Mouse (Mus musculus) heart, embryonic 13.5 days (tissue): ENCODE data around the gene Rbp1. TPM values are rescaled to one million over a fixed set of nuclear protein-coding genes. Genes with fewer than 3 reads are reported as not detected.

ENCODE experiments used
- ATAC-seq: fragments of 200-750 bp; cut with Nextera tagmentation; 2 replicates; pipeline ENCODE4 v1.8.0; 2017; ENCODE audit warnings: moderate TSS enrichment; ENCODE audit not compliant: insufficient number of reproducible peaks, low FRiP score, low TSS enrichment; ENCODE audit errors: extremely low read depth
- H3K27ac ChIP-seq: fragments of 300-500 bp; sonication (generic); replicated peaks from 2 replicates; pipeline ENCODE4 v1.5.1; 2015; ENCODE audit warnings: moderate library complexity, mild to moderate bottlenecking, inconsistent platforms
- H3K27me3 ChIP-seq: fragments of 300-500 bp; sonication (generic); replicated peaks from 2 replicates; pipeline ENCODE4 v1.6.1; 2015; ENCODE audit warnings: mild to moderate bottlenecking, inconsistent platforms
- H3K36me3 ChIP-seq: fragments of 300-500 bp; sonication (generic); 2 replicates; pipeline ENCODE4 v1.6.1; 2015; ENCODE audit warnings: mild to moderate bottlenecking, inconsistent platforms
- H3K4me1 ChIP-seq: fragments of 300-500 bp; sonication (generic); 2 replicates; pipeline ENCODE4 v1.6.1; 2015; ENCODE audit warnings: inconsistent platforms
- H3K4me2 ChIP-seq: fragments of 300-500 bp; sonication (generic); 2 replicates; pipeline ENCODE4 v1.6.1; 2015; ENCODE audit warnings: inconsistent platforms, mild to moderate bottlenecking, moderate library complexity
- H3K4me3 ChIP-seq: fragments of 300-500 bp; sonication (generic); 2 replicates; pipeline ENCODE4 v1.5.1; 2015; ENCODE audit warnings: moderate library complexity, mild to moderate bottlenecking, inconsistent platforms
- H3K9ac ChIP-seq: fragments of 300-500 bp; sonication (generic); 2 replicates; pipeline ENCODE4 v1.6.1; 2015; ENCODE audit warnings: inconsistent platforms, mild to moderate bottlenecking, moderate library complexity
- H3K9me3 ChIP-seq: fragments of 300-500 bp; sonication (generic); 2 replicates; pipeline ENCODE4 v1.6.1; 2016; ENCODE audit warnings: inconsistent platforms
- WGBS: fragments of 180-500 bp; shearing (Covaris S2); methylation state at CpG from one replicate; pipeline ENCODE4 v1.1.7; 2015; ENCODE audit warnings: mixed read lengths; 5-methylcytosine and 5-hydroxymethylcytosine counted together
- polyA plus RNA-seq: library from polyadenylated mRNA; unstranded; fragments of >200 nt; fragmentation: Nextera tagmentation; extraction: Ambion mirVana; gene quantifications from 2 replicates; pipeline ENCODE4 v1.2.1, GENCODE M21; 2015

Rbp1 gene
- polyA plus RNA-seq, 1 experiment from 2014 or later, result 70.9 TPM

DNA sequence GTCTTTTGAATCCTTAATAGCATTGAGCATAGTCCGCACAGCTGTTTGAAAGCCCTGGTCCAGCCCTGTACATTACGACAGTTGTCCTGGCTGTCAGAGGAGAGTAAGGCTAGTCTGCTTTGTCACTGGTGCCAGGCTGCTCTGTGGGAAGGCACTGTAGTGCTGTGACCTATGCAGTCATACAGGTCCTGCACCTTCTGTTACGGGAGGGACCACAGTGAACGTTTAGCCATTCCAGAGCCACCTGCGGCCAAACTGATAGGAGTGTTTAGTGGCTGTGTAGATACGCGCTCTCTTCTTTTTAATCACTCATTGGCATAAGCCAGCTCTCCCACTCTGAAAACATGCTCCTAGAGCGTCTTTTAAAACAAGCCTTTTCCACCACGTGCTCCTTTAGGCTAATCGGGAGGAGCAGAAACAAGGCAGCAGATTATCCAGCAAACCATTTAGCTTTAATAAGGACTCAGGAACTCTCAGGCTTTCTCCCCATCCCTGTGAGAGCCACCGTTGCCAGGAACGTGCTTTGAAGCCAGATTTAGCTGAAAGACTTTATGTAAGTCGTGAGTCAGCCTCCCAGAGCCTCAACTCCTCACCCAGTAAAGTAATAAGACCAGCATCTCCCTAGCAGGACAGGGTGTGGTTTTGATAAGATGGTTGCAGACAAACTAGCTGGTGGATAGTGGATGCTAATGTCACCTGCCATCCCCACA, 22.4 kb upstream of the Rbp1 start:
- Histone ChIP-seq H3K4me3 (no peak overlapping the region), H3K9me3 (no peaks in the 10 kb centered on the region), H3K36me3 (no peaks in the 10 kb centered on the region), H3K27me3 (no peaks in the 10 kb centered on the region), H3K9ac (no peak overlapping the region), H3K4me1 (no peaks in the 10 kb centered on the region), H3K27ac (no peak overlapping the region), H3K4me2 (no peak overlapping the region)
- ATAC-seq, result no peak
- 74% methylated on average over 13 of the region's 13 CpGs for WGBS

DNA sequence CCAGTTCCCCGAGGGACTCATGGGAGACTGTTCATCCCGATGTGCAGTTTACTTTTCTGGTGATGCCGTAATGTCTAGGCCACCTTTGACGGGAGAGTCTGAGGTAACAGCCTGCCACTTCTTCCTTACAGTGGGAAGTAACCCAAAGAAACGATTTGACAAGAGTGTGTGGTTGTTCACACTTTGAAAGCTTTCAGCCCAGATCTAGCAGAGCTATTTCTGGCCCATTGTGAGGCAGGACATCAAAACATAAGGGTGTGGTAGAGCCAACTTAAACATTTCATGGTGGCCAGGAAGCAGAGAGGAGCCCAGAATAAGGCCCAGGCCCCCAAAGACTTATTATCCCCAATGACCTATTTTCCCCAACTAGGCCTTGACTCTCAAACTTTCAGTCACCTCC, 21.1 kb upstream of the Rbp1 start:
- H3K9ac ChIP-seq, result no peak overlapping the region
- 77% methylated on average over 5 of the region's 5 CpGs for WGBS
- no peaks in the 10 kb centered on the region for H3K4me1 ChIP-seq
- H3K4me3 ChIP-seq, result no peak overlapping the region
- ATAC-seq, result no peak
- H3K27ac ChIP-seq, result no peak overlapping the region
- no peak overlapping the region for H3K4me2 ChIP-seq
- no peaks in the 10 kb centered on the region for H3K36me3 ChIP-seq
- no peaks in the 10 kb centered on the region for H3K27me3 ChIP-seq
- H3K9me3 ChIP-seq, result no peaks in the 10 kb centered on the region

DNA sequence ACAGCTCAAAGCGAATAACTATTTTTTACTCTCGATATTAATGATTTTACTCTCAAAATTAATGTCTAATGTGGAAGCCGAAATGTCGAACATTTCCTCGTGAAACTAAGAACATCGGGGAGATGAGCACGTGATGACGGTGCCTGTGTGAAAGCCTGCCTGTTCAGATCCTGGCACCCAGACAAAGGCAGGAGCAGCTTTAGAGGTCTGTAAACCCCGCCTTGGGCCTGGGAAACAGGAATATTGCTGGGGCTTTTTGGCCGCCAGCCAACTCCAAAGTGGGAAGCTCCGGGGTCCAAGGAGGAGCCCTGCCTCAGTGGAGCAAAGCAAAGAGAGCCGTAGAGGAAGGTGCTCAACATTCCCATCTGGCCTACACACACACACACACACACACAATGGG, 15.0 kb upstream of the Rbp1 start:
- no peaks in the 10 kb centered on the region for H3K9me3 ChIP-seq
- 81% methylated on average over 12 of the region's 12 CpGs for WGBS
- ATAC-seq, result no peak

DNA sequence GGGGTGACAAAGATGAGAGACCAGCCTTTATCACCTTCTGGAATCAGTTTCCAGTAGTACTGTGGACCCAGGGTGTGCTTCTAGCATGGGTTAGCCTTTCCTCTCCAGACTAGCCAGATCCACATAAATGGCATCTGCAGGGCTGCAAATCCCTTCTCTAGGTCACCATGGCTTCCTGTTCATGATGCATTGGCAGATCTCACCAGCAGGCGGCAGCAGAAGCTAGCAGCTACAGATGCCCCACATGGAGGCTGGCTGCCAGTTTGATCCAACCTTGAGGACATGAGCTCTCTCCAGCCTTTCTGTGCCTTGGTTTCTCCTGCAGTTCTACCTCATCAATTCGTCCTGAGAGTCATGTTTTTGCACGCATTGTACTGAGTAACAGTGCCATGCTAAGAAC, 13.6 kb upstream of the Rbp1 start:
- H3K4me2 ChIP-seq, result no peak overlapping the region
- H3K4me1 ChIP-seq, result no peaks in the 10 kb centered on the region
- no peaks in the 10 kb centered on the region for H3K36me3 ChIP-seq
- ATAC-seq, result no peak
- H3K9me3 ChIP-seq, result no peaks in the 10 kb centered on the region
- no peak overlapping the region for H3K4me3 ChIP-seq
- H3K9ac ChIP-seq, result no peak overlapping the region
- no peak overlapping the region for H3K27ac ChIP-seq
- H3K27me3 ChIP-seq, result no peaks in the 10 kb centered on the region
- 33% methylated on average over 3 of the region's 3 CpGs for WGBS

More for the DNA sequence above, 15.0 kb upstream of the Rbp1 start:
- Histone ChIP-seq H3K9ac (no peak overlapping the region), H3K36me3 (no peaks in the 10 kb centered on the region), H3K27ac (no peak overlapping the region), H3K4me1 (no peaks in the 10 kb centered on the region), H3K27me3 (no peaks in the 10 kb centered on the region), H3K4me2 (no peak overlapping the region), H3K4me3 (no peak overlapping the region)

DNA sequence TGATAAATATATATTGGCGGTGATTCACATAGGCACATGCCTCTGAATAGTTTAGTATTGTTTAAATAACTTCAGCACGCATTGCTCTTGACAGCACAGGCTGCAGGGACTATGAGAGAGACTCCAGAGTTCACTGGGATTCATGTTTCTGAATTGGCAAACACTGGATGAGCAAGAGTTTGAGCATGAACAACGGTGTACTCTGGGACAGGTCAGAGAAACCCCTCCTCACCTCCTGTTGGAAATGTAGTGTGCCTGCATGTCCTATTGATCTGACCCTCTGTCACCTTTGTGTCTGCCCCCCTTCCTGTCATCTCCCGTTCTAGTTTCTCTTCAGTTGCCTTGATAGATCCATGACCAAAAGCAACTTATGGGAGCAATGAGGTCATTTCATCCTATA, 7.3 kb upstream of the Rbp1 start:
- 82% methylated on average over 4 of the region's 4 CpGs for WGBS
- no peak overlapping the region for H3K4me2 ChIP-seq
- H3K27ac ChIP-seq, result no peak overlapping the region
- H3K9ac ChIP-seq, result no peak overlapping the region
- 0 out of 2 replicates have a peak, but pooled peaks cover 5% of the 10 kb centered on the region for H3K27me3 ChIP-seq
- no peak for ATAC-seq
- H3K4me1 ChIP-seq, result no peaks in the 10 kb centered on the region
- no peak overlapping the region for H3K4me3 ChIP-seq
- peaks cover 7% of the 10 kb centered on the region; the same call in 1 of the 2 replicates for H3K9me3 ChIP-seq
- H3K36me3 ChIP-seq, result no peaks in the 10 kb centered on the region

DNA sequence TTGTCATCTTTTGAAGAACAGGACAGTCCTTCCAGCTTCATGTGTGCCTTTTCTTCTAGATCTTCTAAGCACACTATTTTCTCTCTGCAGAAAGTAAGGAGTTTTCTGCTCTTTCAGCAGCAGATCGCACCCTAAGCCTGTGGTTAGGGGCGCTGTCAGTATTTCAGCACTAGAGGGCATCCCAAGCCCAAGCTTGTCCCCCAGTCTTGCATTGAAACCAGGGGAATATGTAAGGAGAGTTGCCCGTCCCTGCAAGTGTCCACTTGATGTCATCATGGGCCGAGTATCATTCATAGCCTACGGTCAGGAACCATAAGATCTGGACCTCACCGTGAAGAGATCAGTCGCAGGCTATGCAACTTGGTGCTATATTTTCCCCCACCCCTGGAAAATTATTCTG, 4.8 kb upstream of the Rbp1 start:
- no peak for ATAC-seq
- 48% methylated on average over 7 of the region's 7 CpGs for WGBS
- Histone ChIP-seq H3K4me1 (no peaks in the 10 kb centered on the region), H3K27ac (no peak overlapping the region), H3K9me3 (peaks cover 7% of the 10 kb centered on the region; the same call in 1 of the 2 replicates), H3K36me3 (no peaks in the 10 kb centered on the region), H3K4me3 (no peak overlapping the region), H3K27me3 (peaks cover 5% of the 10 kb centered on the region; the same call in 1 of the 2 replicates), H3K4me2 (no peak overlapping the region), H3K9ac (no peak overlapping the region)

DNA sequence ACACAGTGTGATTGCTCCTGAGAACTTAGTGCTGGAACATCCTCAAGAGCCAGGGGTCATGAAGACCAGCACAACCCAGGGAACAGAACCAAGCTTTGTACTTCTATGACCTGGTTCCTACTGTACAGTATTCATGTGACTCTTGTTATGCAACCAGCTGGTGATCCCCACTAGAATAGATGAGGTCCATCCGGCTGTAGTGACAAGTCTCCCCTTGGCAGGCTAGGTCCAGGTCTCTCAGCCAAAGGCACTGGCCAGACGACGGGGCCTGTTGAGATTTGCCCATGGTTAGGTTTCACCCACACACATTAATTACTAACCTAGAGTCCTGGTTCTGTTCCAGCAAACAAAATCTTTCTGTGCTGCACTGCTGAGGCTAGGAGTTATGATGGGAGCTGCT, 4.4 kb upstream of the Rbp1 start:
- H3K4me1 ChIP-seq, result no peaks in the 10 kb centered on the region
- no peak overlapping the region for H3K9ac ChIP-seq
- H3K27me3 ChIP-seq, result peaks cover 8% of the 10 kb centered on the region; the same call in 1 of the 2 replicates
- H3K9me3 ChIP-seq, result peaks cover 7% of the 10 kb centered on the region; the same call in 1 of the 2 replicates
- ATAC-seq, result no peak
- 91% methylated on average over 3 of the region's 3 CpGs for WGBS
- H3K4me3 ChIP-seq, result no peak overlapping the region
- no peak overlapping the region for H3K27ac ChIP-seq
- no peaks in the 10 kb centered on the region for H3K36me3 ChIP-seq
- H3K4me2 ChIP-seq, result no peak overlapping the region

DNA sequence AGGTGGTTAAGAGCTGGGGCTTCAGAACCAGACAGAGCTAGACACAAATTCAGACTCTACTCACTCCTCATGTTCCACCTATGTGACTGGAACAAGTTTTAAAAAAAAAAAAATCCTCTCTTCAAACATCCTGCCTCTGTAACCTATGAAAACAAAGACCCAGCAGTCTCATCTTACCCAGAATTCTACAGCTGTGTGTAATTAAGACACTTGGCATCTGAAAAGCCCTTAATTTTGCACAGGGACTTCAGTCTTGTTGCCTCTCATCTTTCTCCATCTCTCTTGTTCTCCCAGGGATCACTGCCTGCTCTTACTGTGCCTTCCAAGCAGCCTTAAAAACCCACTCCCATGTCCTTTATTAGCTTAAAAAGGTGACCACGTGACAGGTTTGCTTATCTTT, 2.1 kb upstream of the Rbp1 start:
- Histone ChIP-seq H3K9ac (no peak overlapping the region), H3K27ac (no peak overlapping the region), H3K4me2 (no peak overlapping the region), H3K9me3 (peaks cover 7% of the 10 kb centered on the region; the same call in 1 of the 2 replicates), H3K4me3 (no peak overlapping the region), H3K27me3 (peaks cover 15% of the 10 kb centered on the region), H3K36me3 (no peaks in the 10 kb centered on the region), H3K4me1 (peaks cover 8% of the 10 kb centered on the region)
- ATAC-seq, result no peak
- WGBS, result 75% methylated on average over 1 of the region's 1 CpGs

DNA sequence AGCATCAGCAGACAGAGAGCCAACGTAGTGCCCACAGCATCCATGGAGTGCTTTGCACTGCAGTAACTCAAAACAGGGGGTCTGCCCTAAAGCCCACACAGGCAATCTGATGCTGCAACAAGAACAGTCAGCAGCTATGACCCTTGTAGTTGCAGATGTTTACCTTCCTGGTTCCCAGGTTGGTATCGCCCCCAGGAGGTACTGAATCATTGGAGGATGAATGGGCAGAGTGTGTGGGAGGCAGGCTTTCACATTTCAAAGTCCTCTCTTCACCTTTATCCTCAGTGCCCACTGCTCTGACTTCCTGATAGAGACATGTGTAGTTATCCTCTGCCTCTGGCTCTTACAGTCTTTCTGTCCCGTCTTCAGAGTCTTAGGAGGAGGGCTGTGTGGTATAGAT, 858 bp upstream of the Rbp1 start:
- Histone ChIP-seq H3K36me3 (0 out of 2 replicates have a peak, but pooled peaks cover 2% of the 10 kb centered on the region), H3K27ac (no peak overlapping the region), H3K9ac (no peak overlapping the region), H3K4me1 (peaks cover 20% of the 10 kb centered on the region), H3K4me3 (no peak overlapping the region), H3K27me3 (peaks cover 26% of the 10 kb centered on the region), H3K4me2 (no peak overlapping the region), H3K9me3 (peaks cover 4% of the 10 kb centered on the region; the same call in 1 of the 2 replicates)
- ATAC-seq, result no peak
- WGBS, result 44% methylated on average over 3 of the region's 3 CpGs

DNA sequence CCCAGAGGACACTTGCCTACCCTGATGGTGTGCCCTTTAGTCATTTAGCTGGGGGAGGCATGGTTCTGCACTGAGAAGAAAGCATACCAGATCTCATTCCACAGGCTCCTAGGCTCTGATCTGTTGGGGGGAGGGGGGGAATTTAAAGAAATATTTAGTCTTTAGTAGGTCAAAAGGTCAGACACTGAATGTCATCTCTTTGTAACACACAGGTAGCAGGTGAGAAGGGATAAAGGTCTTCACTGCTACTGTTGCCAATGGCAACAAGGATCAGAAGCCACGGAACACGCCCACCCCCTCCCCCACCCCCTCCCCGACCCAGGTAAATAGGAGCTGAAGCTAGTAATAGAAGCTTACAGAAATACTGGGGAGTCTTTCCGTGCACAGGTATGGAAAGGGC, 930 bp downstream of the Rbp1 start:
- Histone ChIP-seq H3K36me3 (peaks cover 6% of the 10 kb centered on the region; the same call in 1 of the 2 replicates), H3K27me3 (peaks cover 26% of the 10 kb centered on the region), H3K9me3 (no peaks in the 10 kb centered on the region), H3K4me3 (no peak overlapping the region), H3K4me1 (peaks cover 38% of the 10 kb centered on the region), H3K4me2 (peak overlapping the region; percentile 80), H3K27ac (no peak overlapping the region), H3K9ac (no peak overlapping the region)
- 11% methylated on average over 4 of the region's 4 CpGs for WGBS
- ATAC-seq, result no peak

DNA sequence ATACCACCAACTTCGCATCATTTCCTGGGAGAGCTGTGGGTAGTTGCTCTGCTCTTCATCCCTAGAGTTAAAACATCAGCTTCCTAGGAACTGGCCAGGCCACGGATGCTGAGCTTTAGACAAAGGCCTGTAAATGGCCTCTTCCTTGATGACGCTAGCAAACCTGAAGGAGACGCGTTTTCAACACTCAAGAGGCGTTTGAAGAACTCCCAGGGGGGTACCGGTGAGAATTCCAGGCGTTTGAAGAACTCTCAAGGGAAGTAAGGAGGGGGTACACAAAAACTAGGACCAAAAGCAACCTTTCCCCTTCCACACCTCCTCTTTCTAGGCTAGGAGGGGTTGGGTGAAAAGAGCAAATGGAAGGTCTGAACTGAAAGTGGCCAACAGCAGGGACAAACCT, 1.5 kb downstream of the Rbp1 start:
- peaks cover 44% of the 10 kb centered on the region for H3K4me1 ChIP-seq
- peaks cover 21% of the 10 kb centered on the region for H3K27me3 ChIP-seq
- H3K4me2 ChIP-seq, result peak overlapping the region; percentile 80
- ATAC-seq, result no peak
- whole genome bisulfite sequencing, result 3% methylated on average over 8 of the region's 8 CpGs
- H3K9ac ChIP-seq, result peak overlapping the region; percentile 86
- peaks cover 6% of the 10 kb centered on the region; the same call in 1 of the 2 replicates for H3K36me3 ChIP-seq
- H3K27ac ChIP-seq, result peak overlapping the region; percentile 69; the same call in 1 of the 2 replicates
- H3K9me3 ChIP-seq, result no peaks in the 10 kb centered on the region
- peak overlapping the region; percentile 68 for H3K4me3 ChIP-seq

DNA sequence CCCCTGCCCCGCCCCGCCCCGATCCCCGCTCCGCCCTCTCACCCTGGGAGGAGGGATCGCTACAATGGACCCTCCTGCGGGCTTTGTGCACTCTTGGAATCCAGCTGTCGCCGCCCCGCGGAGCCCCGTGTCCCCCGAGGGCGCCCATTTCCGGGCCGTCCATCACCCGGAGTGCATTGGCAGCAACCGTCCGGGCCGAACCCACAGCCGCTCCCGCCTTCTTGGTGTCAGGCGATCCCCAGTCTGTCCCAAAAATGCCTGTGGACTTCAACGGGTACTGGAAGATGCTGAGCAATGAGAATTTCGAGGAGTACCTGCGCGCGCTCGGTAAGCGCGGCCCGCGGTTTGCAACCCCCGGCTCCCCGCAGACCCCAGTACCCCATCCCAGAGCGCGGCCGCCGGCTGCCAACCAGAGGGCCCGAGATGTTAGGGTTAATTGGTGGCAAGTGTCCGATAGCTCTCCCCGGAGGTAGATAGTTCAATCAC, 2.0 kb downstream of the Rbp1 start:
- Histone ChIP-seq H3K4me3 (peak overlapping the region; percentile 68), H3K9me3 (no peaks in the 10 kb centered on the region), H3K27me3 (peaks cover 21% of the 10 kb centered on the region), H3K36me3 (peaks cover 6% of the 10 kb centered on the region; the same call in 1 of the 2 replicates), H3K27ac (peak overlapping the region; percentile 69), H3K9ac (peak overlapping the region; percentile 86), H3K4me2 (peak overlapping the region; percentile 80), H3K4me1 (peaks cover 48% of the 10 kb centered on the region)
- ATAC-seq, result no peak
- under 1% methylated on average over 42 of the region's 42 CpGs for WGBS
